Mouse (Mus musculus): ENCODE results near the gene Gbx2.

The Gbx2 gene

DNA sequence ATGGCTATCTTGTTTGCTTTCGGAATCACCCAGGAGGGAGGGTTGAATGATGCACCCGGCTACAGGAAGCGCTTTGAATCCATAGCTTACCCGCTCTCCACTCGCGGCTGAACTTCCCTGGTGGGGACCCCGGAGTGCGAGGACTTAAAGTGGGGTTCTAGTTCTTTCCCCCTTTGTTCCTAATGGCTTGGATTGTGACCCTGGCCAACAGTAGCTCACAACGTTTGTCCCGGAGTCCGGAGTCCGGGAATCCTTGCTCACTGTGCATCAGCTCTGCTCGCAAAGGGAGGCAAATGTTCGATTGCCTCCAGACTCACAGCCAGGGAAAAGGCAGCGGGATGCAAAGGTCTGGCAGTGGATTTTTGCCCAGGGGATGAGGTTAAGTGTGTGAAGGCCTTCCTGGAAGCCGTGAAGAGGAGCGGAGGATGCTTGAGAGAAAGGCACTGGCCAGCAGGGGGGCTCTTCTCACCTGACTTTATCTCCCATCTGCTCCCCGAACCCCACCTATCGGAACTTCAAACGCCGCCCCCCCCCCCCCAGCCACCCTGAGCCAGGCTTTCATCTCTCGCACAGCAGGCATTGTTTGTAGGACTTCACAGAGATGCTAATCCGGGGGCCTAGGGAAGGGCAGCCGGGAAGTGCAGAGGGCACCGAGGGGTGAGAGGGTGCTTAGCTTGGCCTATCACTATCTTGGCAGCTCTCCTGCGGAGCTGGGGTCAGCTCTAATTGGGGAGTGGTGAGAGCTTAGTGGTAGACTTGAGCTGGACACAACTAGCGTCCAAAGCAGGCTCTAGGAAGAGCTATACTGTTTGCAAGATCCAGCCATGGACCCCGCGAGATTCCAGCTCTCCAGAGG lies 4.7 kb upstream of the Gbx2 start:
- in situ Hi-C loops (cut with MboI) = no loop called here

- in situ Hi-C loops (cut with MboI) = no loop called here
Measured at GRCm38 (mm10) chr1:89934316-89935260, 3.6 kb upstream of the Gbx2 start.

GRCm38 (mm10) chr1:89933786-89934185 lies 2.8 kb upstream of the Gbx2 start:
- in situ Hi-C loops (cut with MboI) = no loop called here

GRCm38 (mm10) chr1:89933028-89933427 lies 2.0 kb upstream of the Gbx2 start:
- in situ Hi-C loops (cut with MboI) = no loop called here

- in situ Hi-C loops (cut with MboI) = no loop called here
Measured at GRCm38 (mm10) chr1:89932616-89933015, 1.6 kb upstream of the Gbx2 start.

DNA sequence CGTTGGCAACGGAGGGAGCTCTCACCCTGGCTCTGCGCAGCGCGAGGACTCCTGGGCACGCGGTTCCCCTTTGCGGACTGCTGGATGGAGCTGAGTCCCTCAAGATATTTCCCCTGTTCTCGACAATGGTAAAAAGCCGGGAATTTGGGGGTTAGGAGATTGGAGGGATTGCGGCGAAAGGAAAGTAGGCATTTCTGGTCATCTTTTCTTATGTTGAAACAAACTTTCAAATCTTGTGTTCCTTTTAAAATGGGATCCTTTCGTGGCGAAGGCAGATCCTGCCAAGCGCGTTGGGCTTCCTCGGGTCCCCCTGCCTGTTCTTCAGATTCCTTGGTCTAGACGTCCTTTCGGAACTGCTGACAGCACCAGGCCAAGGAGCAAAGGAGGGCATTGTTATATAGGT lies 1.0 kb upstream of the Gbx2 start:
- in situ Hi-C loops (cut with MboI) = no loop called here

DNA sequence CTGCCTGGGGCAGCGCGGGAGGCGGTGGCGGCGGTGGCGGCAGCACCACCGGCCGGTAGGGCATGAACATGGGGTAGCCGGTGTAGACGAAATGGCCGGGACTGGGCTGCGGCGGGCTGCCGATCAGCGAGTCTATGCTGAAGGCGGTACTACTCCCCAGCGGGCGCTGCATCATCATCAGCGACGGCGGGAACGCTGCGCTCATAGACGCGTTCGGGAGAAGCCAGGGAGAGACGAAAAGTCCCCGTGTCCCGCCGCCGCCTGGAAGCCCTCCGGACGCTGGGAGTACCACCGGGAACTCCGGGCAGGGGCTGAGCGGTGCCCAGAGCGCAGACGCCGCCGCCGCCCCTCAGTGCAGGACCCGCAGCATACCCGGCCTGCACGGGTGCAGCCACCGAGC lies 428 bp downstream of the Gbx2 start:
- in situ Hi-C loops (cut with MboI) = no loop called here

DNA sequence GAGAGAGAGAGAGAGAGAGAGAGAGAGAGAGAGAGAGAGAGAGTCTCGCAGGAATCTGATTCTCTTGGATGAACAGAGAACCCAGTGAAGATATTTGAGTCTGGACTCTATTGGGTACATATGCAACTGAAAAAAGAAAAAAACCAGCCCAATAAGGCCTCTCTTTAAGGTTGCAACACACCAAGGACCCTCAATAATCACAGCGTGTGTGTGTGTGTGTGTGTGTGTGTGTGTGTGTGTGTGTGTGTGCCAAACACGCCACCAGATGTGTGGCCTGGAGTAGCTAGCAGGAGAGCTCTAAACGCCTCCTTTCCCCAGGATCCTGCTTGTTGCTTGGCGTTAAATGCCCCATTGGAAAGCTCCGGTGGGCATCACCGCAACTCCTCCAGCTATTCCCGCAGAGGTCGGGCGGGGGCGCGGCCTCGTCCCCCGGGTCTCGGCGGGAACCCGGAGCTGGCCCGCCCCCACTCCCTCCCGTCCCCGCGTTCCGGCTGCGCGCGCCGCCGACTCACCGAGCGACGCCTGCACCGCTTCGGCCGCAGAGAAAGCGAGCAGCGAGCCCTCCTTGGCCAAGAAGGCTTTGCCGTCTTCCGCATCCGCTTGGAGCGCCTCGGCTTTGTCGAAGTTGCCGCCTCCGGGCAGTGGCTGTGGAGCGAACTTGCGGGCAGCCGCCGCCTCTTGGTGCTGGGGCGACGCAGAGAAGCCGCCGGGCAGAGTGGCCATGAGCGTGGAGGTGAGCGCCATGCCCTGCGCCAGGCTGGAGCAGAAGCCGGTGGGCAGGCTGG lies 1.1 kb downstream of the Gbx2 start:
- in situ Hi-C loops (cut with MboI) = no loop called here

- in situ Hi-C loops (cut with MboI) = no loop called here
Measured at GRCm38 (mm10) chr1:89929181-89929580, 1.8 kb downstream of the Gbx2 start.

DNA sequence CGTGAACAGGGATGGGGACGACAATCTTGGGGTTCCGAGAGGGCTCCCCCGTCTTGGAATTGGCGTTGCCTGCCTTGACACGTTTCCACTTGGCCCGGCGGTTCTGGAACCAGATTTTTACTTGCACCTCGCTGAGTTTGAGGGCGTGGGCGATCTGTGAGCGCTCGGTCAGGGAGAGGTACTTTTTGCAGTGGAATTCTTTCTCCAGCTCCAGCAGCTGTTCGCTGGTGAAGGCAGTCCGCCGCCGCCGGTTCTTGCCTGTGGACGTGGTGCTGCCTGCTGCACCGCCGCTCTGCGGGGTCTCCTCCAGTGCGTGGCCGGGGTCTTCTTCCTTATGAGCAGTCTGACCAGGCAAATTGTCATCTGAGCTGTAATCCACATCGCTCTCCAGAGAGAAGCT lies 2.3 kb downstream of the Gbx2 start:
- in situ Hi-C loops (cut with MboI) = no loop called here

GRCm38 (mm10) chr1:89927061-89927661 lies 3.8 kb downstream of the Gbx2 start:
- in situ Hi-C loops (cut with MboI) = no loop called here

DNA sequence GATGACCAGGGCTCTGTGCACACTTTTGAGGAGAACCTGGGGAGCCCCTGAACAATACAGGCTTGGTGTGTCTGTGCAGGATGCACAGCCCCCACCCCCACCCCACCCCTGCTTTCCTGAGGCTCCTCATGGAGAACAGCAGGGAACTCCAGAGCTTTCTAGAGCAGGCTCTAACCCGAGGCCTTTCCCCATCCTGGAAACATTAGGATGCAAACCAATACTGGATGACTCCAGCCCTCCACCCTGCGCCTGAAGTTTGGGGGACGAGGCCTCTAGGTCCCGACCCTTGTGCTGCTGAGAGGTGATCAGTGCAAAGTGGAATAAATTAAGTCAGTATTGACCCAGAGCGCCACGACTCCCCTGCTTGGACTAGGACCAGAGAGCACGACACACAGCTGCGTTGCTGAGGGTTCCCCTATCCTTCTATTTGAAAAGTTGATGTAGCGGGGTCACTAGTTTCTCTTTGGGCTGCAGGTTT lies 4.4 kb downstream of the Gbx2 start:
- in situ Hi-C loops (cut with MboI) = no loop called here

GRCm38 (mm10) chr1:89925501-89926190 lies 5.3 kb downstream of the Gbx2 start:
- in situ Hi-C loops (cut with MboI) = no loop called here

GRCm38 (mm10) chr1:89923642-89924020 lies 7.3 kb downstream of the Gbx2 start:
- in situ Hi-C loops (cut with MboI) = no loop called here

GRCm38 (mm10) chr1:89922883-89923641 lies 7.9 kb downstream of the Gbx2 start:
- in situ Hi-C loops (cut with MboI) = no loop called here

DNA sequence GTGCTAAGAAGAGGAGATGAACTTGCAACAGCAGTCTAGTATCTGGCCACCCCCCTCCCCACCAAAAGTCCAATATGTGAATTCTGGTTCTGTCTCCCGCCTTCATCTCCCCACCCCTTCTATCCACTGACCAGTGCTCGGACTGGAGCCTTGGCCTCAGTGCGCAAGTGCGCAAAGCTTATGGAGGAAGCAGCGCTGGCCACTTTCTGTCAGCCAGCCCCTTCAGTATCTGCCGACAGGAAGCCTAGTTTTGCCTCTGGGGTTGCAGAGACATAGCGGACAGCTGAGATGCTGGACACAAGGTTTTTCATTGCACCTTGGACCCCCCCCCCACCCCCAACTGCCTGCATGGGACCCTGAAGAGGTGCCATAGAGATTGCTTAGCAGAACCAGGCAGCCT lies 8.7 kb downstream of the Gbx2 start:
- in situ Hi-C loops (cut with MboI) = no loop called here

DNA sequence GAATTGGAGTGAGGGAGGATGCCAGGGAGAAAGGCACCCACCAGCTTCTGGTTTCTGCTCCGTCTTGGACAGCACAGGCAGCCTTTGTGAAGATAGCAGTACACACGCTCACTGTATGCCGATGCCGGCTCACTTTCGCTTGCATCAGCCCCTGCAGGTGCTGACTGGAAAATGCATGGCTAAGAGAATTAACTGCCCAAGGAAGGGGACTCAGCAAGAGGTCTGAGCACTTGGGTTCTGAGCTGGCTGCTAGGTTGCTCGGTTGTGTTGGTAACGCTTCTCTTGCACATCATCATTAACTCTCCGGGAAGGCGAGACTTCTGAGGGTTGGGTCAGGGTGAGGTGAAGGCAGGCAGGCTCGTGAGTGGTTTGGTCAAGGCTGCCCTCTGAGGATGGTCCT lies 9.2 kb downstream of the Gbx2 start:
- in situ Hi-C loops (cut with MboI) = no loop called here

DNA sequence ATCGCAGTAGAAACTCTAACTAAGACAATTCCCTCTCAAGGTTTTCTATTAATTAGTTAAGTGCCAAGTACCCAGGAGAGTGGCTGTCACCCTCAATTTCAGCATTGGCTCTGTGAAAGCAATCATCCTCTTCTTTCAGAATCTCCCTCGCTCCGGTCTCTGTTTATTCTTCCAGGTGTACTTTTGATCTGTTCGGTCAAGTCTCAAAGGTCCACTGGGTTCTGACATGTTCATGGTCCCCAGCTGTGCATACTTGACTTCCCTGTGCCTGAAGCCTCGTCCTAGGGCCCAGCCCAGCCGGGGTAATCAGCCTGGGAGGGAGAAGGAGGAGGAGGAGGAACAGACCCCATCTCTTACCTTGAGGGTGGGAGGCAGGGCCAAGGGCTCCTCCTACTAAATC lies 11.8 kb downstream of the Gbx2 start:
- in situ Hi-C loops (cut with MboI) = no loop called here

DNA sequence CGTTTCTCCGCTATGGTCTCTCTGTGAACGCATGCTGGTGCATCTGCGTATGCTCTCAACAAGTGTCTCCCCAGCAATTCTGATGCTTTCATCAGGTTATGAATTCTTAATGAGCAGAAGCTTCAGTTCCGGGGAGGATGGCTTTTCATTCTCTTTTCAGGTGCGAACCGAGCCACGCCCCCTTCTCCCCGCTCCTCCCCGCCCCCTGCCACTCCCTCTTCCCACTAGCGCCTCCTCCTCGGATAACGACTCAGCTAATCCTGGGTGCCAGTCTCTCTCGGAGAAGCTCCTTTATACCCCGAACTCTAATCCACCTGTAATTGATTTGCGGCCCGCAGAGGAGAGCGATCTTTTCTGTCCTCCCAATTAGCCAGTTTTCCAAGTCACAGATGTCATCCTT lies 12.9 kb downstream of the Gbx2 start:
- in situ Hi-C loops (cut with MboI) = no loop called here

- in situ Hi-C loops (cut with MboI) = no loop called here
Measured at GRCm38 (mm10) chr1:89913611-89914010, 17.4 kb downstream of the Gbx2 start.
